Mouse (Mus musculus): ENCODE measurements around the gene Hpcal1.

DNA sequence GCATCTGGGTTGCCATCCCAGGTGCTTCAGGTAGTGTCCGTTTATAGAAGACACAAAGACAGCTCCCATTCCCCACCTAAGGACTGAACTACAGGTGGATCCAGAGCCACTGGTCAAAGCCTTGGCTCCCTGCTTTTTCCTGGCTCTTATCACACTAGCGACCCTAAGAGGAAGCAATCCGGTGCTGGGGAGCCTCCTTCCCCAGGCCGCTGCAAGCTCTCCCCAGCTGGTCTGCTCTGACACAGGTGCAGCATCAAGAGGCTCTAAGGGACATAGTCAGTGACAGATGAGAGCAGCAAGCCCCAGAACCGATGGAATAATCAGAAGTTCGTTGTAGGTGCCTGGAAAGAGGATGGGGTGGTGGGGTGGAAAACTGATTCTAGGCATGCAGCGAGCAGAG, 54.8 kb downstream of the Hpcal1 start:
- TF ChIP-seq POLR2A (IDR thresholded peaks at IDR 0.05; ENCODE audit: borderline replicate concordance, extremely low read depth, insufficient read depth, insufficient read length, poor library complexity, severe bottlenecking) (no peak), CTCF (IDR thresholded peaks at IDR 0.05; ENCODE audit: borderline replicate concordance, extremely low read depth, insufficient read depth, insufficient read length) (no peak)
